Mouse (Mus musculus) cerebellum, adult 9-10 months (tissue): ENCODE measurements around the gene Hsd11b1.

Experiments used
- DNase-seq: peaks from one replicate; pipeline ENCODE4 v3.0.0; 2022

Hsd11b1 gene

DNA sequence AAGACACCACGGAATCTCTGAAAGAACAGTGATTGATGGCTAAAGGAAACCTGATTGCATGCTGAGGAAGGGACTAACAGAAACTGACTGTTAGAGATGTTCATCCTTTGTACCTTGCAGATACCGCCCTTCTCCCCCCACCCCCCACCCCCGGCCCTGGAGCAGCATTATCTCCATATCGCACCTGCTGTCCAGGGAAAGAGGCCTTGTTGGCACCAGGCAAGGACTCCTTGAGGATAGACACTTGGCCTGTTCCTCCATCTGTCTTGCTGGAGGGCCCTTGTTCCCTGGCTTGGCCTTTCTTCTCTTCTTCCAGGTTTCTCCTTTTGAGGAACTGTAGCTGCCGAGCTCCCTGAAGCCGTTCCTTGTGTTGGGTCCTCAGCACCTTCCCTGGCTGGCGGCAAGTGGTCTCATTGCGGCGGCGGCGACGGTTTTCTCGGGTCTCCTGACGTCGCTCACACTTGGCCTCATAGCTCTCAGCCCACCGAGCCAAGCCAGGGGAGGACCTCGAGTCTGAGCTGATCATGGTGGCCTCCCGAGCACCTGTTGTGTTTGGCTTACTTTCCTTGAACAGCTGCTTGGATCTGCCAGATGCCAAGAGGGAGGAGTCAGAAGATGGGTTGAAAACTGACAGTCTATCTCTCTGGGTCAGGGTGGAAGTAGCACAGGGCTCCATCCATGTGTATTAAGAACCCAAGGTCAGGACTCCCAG, 66.2 kb downstream of the Hsd11b1 start:
- DNase-seq, result no peak

DNA sequence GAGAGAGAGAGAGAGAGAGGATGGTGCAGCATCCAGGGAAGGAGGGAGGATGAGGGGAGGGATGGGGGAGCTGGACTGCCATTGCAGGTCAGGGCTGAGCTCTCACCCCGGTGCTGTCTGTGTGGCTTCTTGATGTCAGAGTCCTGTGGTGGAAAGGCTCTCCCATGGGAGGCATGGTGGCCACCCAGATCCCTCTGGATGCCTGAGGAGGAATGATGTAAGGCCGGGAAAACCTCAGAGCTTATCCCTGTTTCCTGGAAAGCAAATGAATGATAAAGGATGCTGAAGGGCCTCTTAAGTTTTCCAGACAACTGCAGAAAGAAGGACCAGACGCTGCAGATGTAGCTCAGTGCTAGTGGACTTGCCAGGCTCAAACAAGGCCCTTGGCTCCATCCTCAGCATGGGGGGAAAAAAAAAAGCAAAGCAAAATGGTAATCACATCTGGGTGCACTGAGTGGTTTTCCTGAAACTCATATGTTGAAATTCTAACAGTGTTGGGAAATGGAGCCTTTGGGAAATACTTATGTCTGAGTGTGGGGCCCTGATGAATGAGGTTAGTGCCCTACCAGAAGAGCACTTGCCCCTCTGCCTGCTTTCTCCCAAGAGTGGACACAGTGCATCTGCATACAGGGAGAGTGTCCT, 68.6 kb downstream of the Hsd11b1 start:
- DNase-seq, result no peak

DNA sequence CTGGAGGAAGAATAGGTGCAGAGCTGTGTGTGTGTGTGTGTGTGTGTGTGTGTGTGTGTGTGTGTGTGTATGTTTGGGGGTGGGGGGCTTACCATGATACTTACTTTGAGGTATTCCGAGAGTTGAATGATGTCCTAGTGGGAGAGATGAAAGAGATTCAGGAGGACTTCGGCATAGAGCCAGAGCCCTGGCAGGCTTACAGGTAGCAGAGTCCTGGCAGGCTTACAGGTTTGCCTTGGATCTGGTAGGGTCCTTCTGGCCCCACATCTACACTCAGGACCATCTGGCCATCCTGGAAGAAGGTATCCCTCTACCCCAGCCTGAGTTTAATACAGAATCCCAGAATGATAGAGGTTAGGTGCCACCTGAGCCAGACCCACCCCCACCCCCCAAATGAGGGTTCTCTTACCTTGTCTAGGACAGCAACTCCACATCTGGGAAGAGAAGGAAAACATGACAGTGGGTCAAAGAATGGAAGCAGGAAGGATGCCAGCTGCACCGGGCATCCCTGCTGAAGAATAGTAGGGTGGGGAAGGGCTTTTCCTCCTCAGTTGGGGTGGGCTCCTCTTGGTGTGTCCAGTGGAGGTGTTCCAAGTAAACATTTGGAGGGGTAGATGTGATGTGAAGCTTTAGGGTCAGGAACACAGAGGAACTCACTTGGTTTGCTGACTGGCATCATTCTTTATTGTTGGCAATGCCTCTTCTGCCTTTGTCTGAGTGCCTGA, 69.3 kb downstream of the Hsd11b1 start:
- DNase-seq, result peak; percentile 78

DNA sequence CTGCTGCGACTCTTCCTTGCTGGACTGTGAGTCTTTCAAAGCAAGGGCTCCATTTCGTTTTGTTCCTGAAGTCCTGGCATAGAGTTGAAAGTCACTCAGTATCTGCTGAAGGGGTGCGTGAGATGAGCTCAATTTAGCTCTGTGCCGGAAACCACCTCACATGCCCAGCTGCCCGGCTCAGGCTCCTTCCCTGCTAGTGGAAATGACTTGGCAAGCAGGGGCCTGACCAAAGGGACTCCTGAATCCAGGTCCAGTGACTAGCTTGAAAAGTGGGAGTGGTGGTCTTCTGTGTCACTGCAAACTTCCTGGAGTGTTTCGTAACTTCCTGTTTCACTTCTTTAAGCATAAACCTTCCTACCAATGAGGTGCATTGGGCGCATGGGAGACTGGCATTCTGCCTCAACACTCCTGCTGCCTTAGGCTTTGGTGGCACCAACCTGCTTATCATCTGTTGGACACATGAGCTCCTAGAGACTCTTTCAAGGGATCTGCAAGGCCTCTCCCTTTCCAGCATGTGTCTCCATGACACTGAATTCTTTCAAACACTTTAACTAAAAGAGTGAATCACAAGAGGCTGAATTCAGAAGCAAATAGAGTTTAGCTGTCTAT, 72.1 kb downstream of the Hsd11b1 start:
- DNase-seq, result no peak

DNA sequence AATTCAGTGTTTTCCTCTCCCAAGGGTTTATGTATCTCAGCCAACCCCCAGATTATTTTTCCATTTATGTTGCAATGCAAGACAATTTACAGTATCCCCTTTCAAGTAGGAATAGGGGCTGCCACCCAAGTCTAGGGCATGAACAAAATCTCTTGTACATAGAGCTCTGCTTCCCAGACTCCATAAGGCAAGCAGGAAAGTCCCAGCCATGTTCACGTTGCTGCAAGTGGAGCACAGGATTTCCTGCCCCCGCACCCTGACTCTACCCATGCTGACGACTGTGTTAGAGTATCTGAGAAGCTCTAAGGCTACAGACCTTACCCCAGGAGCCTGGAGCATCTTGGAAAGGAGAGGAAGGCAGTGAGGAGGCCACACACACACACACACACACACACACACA, 74.1 kb downstream of the Hsd11b1 start:
- no peak for DNase-seq

DNA sequence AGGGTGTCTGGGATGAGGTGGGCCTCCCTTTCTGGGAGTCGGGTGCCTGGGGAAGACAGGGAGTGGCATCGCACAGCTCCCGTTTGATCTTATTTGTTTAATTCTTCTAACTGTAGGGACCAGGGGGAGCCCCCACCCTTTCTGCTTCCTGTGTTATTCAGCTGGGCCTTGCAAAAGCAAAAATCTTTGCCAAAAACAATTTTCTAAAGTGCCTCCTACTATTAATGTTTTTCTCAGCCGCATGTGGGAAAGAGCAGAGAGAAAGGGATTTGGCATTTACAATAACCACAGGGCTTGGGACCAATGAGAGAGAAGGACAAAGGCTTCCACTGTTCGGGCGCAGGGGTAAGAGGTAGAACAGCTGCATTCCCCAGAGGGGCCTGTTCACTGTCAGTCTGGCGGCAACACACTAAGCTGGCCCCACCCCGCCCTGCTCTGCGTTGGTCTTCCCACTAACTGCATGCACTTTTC, 74.7 kb downstream of the Hsd11b1 start:
- no peak for DNase-seq

DNA sequence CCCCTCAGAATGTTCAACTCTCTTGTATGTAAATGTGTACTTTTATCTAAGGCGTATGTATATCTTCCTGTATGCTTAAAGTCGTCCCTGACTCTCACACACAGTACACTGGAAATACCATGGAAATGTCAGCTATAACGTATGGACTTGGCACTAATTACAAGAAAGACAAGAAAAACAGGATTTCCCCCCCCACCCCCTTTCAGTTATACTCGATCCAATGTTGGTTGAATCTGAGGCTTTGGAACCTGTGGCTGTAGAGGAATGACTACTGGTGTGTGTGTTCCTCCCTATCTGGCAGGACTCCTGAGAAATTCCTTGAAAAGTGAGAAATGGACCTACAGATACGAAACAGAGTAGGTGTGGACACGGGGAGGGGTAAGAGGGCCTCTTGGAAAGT, 75.6 kb downstream of the Hsd11b1 start:
- DNase-seq, result no peak

DNA sequence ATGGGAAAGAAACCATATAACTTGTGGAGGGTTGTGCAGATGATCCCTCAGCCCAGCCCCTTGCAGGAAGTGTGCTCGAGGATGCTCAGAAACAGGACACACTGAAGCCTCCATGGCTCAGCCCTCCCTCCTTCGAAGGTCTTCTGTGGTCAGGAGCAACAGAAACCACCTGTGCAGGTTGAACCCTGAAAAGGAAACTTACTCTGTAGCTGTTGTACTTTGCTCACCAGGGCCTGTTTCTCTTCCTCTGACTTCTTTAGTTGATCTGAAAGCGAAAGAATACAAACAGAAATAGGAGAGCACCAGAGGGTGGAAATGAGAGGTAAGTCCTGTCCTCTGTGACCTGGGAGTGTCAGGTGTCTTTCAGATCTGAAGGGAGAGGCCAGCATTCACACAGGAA, 82.8 kb downstream of the Hsd11b1 start:
- no peak for DNase-seq

DNA sequence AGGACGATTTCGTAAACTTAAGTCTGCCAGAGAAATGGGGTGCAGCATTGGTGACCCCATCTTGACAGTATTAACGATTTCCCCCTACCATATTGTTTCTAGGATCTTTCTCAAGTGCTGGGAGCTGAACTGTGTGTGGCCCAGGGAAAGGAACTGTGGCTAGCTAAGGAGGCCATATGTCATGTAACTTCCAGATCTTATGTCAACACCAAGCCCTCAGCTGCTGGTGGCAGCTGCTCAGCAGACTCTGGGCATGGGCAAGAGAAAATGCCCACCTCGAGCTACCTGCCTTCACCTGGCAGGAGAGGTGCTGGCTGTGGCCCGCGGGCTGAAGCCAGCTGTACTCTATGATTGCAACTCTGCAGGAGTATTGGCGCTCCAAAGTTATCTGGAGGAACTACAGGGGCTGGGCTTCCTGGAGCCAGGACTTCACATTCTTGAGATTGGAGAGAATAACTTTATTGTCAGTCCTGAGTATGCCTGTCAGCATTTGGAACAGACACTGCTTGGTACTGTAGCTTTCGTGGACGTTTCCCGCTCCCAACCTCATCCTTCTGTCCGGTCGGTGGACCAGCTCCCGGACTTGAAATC, 89.6 kb downstream of the Hsd11b1 start:
- DNase-seq, result no peak

DNA sequence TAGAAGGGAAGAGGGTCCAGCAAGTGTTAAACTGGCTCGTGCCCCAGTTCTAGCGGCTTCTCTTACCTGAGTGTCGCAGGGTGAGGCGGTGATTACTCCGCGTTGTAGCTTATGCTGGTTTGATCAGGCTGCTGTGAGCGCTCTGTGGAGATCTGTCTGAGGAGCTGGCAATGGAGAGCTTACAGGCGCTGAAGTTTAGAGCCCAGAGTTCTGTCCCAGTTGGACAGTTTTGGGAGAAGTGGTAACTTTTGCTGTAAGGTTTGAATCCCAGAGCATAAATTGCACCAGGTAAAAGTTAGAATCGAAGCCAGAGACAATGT, 90.1 kb downstream of the Hsd11b1 start:
- no peak for DNase-seq

DNA sequence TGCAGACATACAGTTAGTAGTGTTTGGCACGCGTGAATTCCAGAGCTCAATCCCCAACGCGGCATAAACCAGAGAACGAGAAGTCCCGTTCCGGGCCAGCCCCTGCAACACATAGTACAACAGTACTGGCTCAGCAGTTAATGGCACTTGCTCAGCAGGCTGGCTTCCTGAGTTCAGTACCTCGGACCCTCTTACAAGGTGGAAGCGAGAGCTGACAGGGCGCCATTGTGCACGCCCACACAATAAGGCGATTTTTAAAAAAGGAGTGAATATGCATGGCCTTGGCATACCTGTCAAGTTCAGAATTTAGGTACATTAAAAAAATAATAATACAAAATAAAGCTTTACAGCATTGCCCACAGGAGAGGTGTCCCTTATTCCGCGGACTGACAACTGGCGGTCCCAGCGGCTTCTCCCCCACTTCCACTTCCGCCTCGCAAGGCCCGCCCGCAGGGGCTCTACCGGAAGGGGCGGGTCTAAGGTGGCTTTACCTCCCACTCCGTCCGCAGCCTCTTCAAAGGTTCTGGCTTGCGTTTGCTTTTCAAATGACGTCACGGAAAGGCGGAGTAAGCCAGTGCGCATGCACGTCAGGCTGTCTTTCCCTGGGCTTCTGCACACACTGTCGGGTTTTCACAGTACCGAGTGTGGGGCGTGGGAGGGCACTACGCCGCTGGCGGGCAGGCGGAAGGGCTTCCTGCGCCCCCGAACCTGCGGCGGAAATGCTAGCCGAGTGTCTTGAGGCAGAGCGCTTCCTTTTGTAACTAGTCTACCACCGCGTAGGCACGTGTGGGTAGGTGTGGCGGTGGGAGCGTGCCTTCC, 90.7 kb downstream of the Hsd11b1 start:
- peak; percentile 97 for DNase-seq
